Mouse (Mus musculus) brain, adult 2 months (tissue): ENCODE results near the gene Ube2d3.
"Not testable (repeated sequence)": the region's sequence is repeated elsewhere in the genome, so short reads cannot be mapped to it uniquely, and the experiment has no call there.

Experiments used
- DNase-seq: peaks from one replicate; pipeline ENCODE4 v3.0.0; 2011; ENCODE audit warnings: low read depth, low spot score

The Ube2d3 gene

DNA sequence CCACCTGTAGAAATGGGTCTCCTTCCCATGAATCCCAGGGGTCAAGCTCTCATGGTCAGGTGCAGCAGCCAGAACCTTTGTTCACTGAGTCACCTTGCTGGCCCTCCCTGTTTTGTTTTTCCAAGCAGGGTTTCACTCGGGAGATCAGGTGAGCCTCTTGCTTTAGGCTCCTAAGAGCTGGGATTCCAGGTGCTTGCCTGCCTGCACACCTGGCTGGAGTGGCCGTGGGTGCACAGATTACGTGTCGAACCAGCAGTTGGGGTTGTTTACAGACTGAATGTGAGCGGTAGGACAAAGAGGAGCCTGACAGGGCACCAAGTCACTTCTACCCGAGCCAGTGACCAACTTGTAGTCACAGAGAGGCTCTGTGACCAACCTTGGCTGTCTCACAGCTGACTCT is 53.2 kb downstream of the Ube2d3 start:
- DNase-seq, result no peak

DNA sequence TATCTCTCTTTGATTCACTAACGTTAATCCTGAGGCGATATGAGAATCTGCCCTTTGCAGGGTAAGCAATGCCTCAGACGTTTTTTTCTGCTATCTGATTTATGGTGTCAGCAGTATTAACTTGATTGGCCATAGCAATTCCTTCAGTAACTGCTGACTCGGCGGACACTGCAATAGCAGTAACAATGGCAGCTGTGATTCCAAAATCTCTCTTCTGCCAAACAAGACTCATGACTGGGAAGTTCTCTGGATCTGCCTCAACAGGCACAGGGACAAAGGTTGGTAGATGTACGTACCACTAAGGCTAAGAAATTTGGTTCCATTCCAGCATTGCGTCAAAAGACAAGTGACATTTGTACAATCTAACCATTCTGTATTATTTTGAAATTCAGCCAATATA is 55.4 kb downstream of the Ube2d3 start:
- not testable (repeated sequence) for DNase-seq

DNA sequence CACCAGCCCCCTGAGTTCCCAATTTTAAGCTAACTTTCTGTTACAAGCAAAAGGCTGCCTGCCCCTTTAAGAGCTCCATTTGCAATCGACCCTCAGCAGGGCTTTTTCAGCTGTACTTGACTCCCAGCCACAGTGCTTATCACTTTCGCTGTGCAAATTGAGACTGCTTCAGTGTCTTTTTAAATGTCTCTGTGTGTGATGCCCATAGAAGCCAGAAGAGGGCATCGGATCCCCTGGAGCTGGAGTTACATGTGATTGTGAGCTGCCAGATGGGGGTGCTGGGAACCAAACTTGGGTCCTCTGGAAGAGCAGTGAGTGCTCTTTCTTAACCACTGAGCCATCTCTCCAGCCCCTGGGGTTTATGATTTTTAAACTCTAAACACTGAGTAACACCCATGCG is 60.0 kb downstream of the Ube2d3 start:
- not testable (repeated sequence) for DNase-seq

DNA sequence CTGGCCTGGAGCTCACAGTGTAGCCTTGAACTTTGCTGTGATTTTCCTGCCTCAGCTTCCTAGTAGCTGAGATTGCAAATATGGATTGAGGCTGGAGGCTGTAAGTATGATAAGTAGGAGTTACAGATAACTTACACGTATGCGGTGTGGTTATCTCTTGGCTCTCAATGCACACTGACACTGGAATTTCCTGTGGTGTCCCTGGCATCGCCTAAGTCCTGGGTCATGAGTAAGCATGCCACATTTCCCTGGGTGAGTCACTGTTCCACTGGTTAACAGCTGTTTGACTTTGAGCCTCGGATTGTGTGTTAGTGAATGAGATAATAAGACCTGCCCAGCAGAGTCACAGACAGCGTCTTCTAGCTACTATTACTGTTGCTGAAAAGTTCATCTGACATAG is 60.9 kb downstream of the Ube2d3 start:
- DNase-seq, result peak; percentile 22

DNA sequence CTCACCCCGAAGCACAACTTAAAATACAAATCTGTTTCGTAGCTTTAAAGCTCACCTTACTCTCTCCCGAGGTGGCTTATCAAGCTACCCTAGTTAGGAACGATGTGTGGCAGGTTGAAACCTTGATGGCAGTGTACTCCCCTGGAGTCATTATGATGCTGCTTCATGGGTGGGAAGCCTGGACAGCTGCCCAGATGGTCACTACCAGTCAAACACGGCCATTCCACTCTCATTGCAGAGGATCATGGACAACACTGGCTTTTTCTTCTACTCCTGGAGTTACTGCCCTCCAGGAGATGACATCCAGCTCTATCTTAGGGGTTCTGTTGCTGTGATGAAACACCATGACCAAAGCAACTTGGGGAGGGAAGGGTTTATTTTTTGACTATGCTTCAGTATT is 65.2 kb downstream of the Ube2d3 start:
- DNase-seq, result no peak

DNA sequence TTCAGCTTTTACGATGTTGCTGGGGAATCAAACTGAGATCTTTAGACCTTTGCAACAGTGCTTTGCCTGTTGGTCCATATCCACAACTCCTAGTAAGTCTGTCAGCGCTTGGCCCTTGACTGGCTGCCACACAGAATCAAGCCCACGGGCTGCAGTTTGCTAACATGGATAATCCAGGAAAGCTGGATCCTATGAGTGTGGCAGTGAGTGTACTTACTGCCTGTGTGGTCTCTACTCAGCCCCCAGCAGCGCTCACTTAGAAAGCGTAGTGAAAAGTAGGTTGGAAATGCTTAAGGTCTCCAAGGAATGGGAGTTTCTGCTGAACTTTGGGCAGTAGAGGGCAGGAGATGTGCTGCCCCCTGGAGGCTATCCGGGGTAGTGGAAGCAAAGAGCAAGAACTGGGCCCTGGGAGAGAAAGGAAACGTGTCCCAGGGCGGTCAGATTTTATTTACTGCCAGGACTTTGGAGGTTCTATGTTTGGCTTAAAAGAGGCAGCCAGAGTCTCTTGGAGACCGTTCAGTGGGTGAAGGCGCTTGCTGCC is 67.5 kb downstream of the Ube2d3 start:
- peak; percentile 55 for DNase-seq

DNA sequence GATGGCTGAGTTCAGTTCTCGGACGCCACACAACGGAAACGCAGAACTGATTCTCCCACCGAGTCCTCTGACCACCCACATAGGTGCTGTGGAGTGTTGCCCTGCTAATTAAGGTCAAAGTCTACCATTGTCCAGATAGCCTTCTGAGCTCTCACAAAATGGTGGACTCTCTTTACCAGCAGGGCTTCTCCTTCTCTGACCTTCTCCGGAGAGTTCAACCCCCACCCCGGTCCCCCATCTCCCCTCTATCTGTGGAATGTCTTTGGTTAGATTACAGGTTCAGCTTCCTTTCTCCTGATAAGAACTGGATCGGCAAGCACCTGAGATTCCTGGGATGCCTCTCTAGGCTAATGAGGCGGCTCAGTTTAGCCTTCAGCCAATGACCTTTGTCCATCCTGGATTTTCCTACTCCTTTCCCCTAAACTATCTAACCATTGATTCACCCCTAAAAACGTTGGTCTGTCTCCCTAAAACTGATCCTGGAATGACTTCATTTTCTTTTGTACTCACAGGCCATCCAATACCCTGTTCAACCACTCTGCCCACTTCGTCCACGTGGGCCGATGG is 68.0 kb downstream of the Ube2d3 start:
- DNase-seq, result no peak

DNA sequence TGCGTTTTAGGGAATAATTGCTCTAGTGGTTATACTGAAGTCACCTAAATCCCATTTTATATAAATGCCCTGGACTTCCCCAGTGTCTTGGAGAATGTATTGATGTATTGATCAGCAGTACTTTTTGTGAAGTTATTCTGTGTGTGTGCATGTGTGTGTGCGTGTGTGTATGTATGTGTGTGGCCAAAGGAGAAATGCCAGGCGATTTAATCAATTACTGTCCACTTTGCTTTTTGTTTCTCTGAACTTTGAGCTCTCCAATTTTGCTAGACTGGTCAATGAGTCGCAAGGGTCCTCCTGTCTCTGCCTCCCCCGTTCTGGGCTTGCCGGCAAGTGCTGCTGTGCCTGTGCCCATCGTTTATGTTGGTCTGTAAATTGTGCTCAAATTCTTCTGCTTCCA is 69.6 kb downstream of the Ube2d3 start:
- DNase-seq, result no peak

DNA sequence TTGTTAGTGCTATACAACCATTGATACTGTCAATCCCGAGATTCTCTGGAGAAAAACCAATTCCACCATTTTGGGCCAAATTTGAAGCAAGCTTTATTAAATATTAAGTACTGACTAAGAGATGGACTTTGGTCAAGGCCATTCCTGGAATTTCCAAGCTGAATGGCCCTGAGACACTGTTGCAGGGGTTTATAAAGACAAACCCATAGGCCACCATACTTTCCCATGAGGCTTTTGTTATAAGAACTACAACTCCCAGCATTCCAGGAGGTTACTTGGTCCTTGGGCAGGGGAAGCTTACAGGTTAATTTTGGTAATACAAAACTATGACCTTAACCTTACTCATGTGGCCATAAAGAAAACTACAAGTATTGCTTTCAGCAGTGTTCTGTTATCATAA is 70.2 kb downstream of the Ube2d3 start:
- no peak for DNase-seq

DNA sequence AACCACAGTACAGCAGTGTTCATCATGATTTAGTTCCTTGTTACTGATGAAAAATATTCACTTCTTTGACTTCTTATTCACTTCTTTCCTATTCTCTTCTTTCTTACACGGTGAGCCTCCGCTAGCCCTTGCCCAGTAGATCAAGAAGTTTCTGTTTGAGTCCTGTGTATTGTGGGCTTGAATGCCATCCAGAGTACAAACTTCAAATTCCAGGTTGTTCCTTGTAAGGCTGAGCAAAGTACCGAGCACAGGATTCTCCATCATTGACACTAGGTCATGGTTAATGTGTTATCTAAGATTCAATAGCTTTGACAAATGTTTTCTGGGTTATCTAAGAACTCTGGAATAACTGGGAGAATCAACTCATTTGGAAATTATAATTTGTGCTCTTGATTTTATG is 72.4 kb downstream of the Ube2d3 start:
- DNase-seq, result no peak

DNA sequence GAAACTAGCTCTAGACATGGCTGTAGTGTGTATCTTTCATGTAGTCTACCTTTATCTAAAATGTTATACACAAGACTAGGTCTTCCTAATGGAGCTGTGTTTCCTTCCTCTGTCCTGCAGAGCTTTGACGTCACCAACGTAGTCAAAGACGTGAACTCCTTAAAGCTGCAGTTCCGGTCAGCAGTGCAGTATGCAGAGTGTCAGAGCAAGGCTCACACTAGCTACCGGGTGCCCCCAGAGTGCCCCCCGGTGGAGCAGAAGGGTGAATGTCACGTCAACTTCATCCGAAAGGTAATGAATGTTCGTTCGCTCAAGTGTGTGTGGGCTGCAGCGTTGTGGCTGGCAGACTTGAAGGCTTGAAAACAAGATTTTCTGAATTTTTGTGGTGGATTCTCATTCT is 73.7 kb downstream of the Ube2d3 start:
- peak; percentile 31 for DNase-seq

DNA sequence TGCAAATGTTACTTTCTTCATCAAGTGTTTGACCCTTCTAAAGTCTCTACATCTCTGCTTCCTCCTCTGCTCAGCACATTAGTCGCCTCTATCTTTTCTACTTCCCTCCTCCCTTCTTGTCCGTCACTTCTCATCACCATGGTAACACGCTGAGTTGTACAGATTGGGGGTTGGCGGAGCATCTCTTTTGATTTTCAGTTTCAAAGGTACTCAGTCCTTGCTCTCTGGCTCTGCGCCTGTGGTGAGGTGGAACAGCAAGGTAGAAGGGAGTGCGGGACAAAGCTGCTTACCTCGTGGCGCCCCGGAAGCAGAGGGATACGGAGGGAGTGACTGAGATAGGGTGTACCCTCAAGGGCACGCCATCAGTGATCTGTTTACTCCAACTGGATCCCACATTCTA is 75.3 kb downstream of the Ube2d3 start:
- peak; percentile 60 for DNase-seq

DNA sequence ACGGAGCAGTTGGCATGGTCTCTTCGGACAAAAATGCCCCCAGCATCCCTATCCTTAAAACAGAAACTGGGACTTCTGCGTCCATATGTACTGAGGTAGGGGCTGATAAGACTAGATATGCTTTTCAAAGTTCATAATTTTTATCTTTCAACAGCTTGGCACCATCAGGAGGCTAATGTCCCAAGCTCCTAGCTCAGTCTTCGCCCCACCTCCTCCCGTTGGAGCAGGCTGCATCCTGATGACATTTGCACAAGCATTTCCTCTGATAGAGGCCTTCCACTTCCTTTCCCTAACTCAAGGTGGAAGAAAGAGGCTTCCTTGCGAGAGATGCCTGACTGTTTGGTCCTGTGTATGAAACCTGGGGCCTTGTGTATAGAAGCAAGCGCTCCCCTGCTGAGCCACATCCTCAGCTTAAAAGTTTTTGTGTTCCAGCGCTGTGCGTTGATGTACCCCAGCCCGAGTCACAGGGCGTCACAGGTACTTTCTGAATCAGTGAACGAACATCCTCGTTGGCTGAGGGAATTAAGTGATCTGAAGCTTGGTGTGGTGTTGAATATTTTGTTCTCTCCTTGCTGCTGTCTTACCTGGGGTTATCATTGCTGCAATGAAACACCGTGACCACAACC is 76.0 kb downstream of the Ube2d3 start:
- DNase-seq, result no peak

DNA sequence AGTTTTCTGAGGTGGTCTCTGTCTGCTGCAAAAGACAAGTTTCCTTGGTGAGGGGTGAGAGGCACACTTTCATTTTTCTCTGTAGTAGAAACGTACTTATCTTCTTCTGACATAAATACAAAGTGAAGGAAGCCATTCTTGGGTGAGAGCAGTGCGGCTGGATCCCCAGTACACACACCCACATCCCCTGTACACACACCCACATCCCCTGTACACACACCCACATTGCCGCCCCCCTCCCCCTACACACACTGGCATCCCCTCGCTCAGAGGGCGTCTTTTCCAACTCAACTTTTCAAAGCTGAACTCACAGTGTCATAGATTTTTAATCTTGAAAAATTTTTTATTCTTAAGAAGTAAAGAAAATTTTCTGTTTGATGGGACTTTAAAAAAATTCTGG is 77.3 kb downstream of the Ube2d3 start:
- no peak for DNase-seq

DNA sequence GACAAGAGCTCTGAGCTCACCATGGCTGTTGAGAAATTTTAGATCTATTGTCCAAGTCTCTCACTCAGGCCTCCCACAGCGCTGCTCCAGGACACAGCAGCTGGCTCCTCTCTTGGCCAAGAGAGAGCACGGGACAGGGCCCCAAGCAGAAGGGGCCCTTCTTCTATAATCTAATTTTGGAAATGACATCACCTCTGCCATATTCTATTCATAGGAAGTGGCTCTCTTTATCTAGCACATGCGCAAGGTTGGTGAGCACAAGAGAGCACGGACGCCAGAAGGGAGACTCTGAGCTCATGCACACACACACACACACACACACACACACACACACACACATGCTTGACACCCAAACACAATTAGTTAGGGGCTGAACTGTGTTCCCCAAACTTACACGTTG is 78.9 kb downstream of the Ube2d3 start:
- DNase-seq, result peak; percentile 87
